Mouse (Mus musculus) stomach, postnatal 0 days (tissue): Measurements from ENCODE around the gene Nt5dc3. TPM values are rescaled to one million over a fixed set of nuclear protein-coding genes. Genes with fewer than 3 reads are reported as not detected.

ENCODE experiments used
- ATAC-seq: fragments of 200-750 bp; cut with Nextera tagmentation; 2 replicates; pipeline ENCODE4 v1.8.0; 2017; ENCODE audit not compliant: low FRiP score, low TSS enrichment
- DNase-seq: peaks from one replicate; pipeline ENCODE4 v3.0.0-alpha.2; 2016; ENCODE audit warnings: low spot score
- H3K27ac ChIP-seq: fragments of 300-500 bp; sonication (generic); replicated peaks from 2 replicates; pipeline ENCODE4 v1.5.1; 2014; ENCODE audit warnings: mild to moderate bottlenecking, control low read depth
- H3K27me3 ChIP-seq: fragments of 300-500 bp; sonication (generic); 2 replicates; pipeline ENCODE4 v1.6.1; 2014; ENCODE audit warnings: low read length; ENCODE audit not compliant: control insufficient read depth, insufficient read depth
- H3K36me3 ChIP-seq: fragments of 300-500 bp; sonication (generic); 2 replicates; pipeline ENCODE4 v1.6.1; 2014; ENCODE audit warnings: low read length, mixed read lengths; ENCODE audit not compliant: control insufficient read depth, insufficient read depth
- H3K4me1 ChIP-seq: fragments of 300-500 bp; sonication (generic); replicated peaks from 2 replicates; pipeline ENCODE4 v1.6.1; 2014; ENCODE audit warnings: antibody characterized with exemption; ENCODE audit not compliant: control insufficient read depth, insufficient read depth
- H3K4me2 ChIP-seq: fragments of 300-500 bp; sonication (generic); replicated peaks from 2 replicates; pipeline ENCODE4 v1.6.1; 2014; ENCODE audit warnings: low read depth, mild to moderate bottlenecking, control low read depth, moderate library complexity
- H3K4me3 ChIP-seq: fragments of 300-500 bp; sonication (generic); 2 replicates; pipeline ENCODE4 v1.5.1; 2014; ENCODE audit warnings: low read depth, low read length, control low read depth
- H3K9ac ChIP-seq: fragments of 300-500 bp; sonication (generic); 2 replicates; pipeline ENCODE4 v1.6.1; 2014; ENCODE audit warnings: mild to moderate bottlenecking, low read length, control low read depth, mixed read lengths
- H3K9me3 ChIP-seq: fragments of 300-500 bp; sonication (generic); 2 replicates; pipeline ENCODE4 v1.6.1; 2016; ENCODE audit warnings: low read length; ENCODE audit not compliant: control insufficient read depth
- CTCF ChIP-seq: IDR thresholded peaks from 2 replicates; pipeline ENCODE4 v1.5.1; 2016; ENCODE audit warnings: antibody characterized with exemption, low read depth, mild to moderate bottlenecking, moderate library complexity
- EP300 ChIP-seq: optimal IDR thresholded peaks from 2 replicates; pipeline ENCODE3; 2016; ENCODE audit warnings: antibody characterized with exemption
- WGBS: fragments of 180-500 bp; shearing (Covaris S2); extraction: QIAGEN DNeasy Blood & Tissue Kit; methylation state at CpG from one replicate; pipeline ENCODE4 v1.1.7; 2014; 5-methylcytosine and 5-hydroxymethylcytosine counted together
- polyA plus RNA-seq: library from polyadenylated mRNA; unstranded; fragments of >200 nt; fragmentation: Nextera tagmentation; extraction: Ambion mirVana; gene quantifications from 2 replicates; pipeline ENCODE4 v1.2.1, GENCODE M21; 2015

The Nt5dc3 gene
- polyA plus RNA-seq, 1 experiment from 2014 or later = 1.2 TPM

DNA sequence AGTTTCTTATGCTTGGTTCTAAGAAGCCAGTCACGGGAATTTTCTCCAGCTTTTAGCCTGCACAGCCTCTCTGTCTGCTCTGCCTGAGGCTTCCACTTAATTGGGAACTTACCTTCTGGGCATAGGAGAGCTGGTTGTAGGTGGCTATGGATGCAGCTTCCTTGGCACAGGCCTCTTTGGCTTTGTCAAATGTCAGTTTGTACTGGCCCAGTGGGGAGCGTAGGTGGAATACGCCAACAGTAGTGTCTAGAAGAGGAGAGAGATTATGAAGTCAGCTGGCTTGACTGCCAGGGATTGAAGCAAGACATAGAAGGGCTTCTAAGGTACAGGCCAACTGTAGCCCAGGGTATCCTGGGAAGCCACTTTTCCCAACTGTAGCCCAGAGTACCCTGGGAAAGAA, 74.6 kb downstream of the Nt5dc3 start:
- 84% methylated on average over 3 of the region's 3 CpGs for WGBS

DNA sequence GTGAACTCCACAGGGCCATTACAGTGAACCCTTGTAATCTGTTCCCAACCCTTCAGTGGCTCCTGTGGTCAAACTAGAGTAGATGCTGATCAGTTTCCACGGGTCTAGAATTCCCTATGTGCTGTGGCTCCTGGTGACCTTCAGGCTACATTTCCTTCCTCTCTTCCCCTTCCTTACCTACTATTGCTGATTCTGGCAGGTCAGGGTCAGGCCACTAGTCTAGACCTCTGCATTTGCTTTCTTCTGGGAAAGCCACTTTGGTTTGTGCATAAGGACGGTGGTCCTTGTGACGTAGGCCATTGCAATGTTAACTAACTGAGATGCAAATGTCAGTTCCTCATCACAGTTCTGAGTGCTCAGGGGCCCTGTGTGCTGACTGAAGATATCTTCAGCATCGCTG, 81.6 kb downstream of the Nt5dc3 start:
- 79% methylated on average over 4 of the region's 4 CpGs for WGBS
- H3K4me2 ChIP-seq = no peak overlapping the region
- no peak overlapping the region for H3K9ac ChIP-seq
- no peak overlapping the region for H3K27ac ChIP-seq
- no peak for TF ChIP-seq CTCF
- no peak for TF ChIP-seq EP300
- ATAC-seq = no peak
- DNase-seq = no peak
- H3K27me3 ChIP-seq = no peaks in the 10 kb centered on the region
- H3K36me3 ChIP-seq = no peaks in the 10 kb centered on the region
- H3K4me1 ChIP-seq = no peaks in the 10 kb centered on the region
- no peak overlapping the region for H3K4me3 ChIP-seq
- no peaks in the 10 kb centered on the region for H3K9me3 ChIP-seq

More for the DNA sequence above, 74.6 kb downstream of the Nt5dc3 start:
- no peak overlapping the region for H3K27ac ChIP-seq
- ATAC-seq (no peak), DNase-seq (no peak)
- H3K4me3 ChIP-seq = no peak overlapping the region
- H3K9ac ChIP-seq = no peak overlapping the region
- no peak overlapping the region for H3K4me2 ChIP-seq
- H3K36me3 ChIP-seq = no peaks in the 10 kb centered on the region
- H3K9me3 ChIP-seq = no peaks in the 10 kb centered on the region
- H3K4me1 ChIP-seq = no peaks in the 10 kb centered on the region
- TF ChIP-seq EP300 (no peak), CTCF (no peak)
- no peaks in the 10 kb centered on the region for H3K27me3 ChIP-seq

DNA sequence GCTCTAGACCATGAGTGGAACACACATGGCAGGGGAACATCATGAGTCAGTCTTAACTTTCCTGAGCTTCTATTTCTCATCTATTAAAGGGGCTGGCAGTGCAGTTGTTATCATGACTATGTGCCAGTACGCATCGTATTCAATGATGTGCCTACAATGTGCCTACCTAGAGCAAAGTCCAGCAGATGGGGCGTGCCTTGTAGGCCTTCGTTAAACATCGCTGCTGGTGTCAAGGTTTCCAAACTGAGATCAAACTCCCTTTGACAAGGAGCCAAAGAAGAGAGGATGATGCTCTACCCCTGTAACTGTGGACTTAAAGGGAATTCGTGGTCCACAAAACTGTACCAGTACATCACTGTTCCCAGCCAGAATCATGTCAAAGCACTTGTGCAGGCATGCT, 83.7 kb downstream of the Nt5dc3 start:
- Histone ChIP-seq H3K4me2 (no peak overlapping the region), H3K9ac (no peak overlapping the region), H3K27me3 (no peaks in the 10 kb centered on the region), H3K27ac (no peak overlapping the region), H3K4me1 (no peaks in the 10 kb centered on the region), H3K9me3 (no peaks in the 10 kb centered on the region), H3K4me3 (no peak overlapping the region), H3K36me3 (no peaks in the 10 kb centered on the region)
- no peak for TF ChIP-seq EP300
- TF ChIP-seq CTCF = no peak
- no peak for ATAC-seq
- DNase-seq = no peak
- WGBS = 88% methylated on average over 6 of the region's 6 CpGs

DNA sequence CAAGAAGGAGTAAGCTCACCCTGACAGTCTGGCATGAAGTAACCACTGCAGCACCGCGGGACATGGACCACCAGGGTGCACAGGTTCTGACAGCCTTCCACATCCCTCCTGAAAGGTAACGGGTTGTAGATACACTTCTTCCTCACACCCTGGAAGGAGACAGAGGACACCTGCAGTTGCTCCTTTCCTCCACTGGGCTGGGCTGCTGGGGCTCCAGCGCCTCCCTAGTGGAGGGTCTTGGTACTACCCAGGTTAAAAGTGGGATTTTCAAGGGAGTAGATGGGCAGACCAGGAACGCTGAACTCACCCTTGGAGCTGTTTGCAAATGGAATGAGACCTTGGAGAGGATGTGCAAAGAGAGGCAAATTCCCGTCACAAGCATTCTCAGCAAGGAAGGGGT, 84.6 kb downstream of the Nt5dc3 start:
- Histone ChIP-seq H3K4me3 (no peak overlapping the region), H3K9ac (no peak overlapping the region), H3K4me2 (no peak overlapping the region), H3K27me3 (no peaks in the 10 kb centered on the region), H3K36me3 (no peaks in the 10 kb centered on the region), H3K9me3 (no peaks in the 10 kb centered on the region), H3K27ac (no peak overlapping the region), H3K4me1 (no peaks in the 10 kb centered on the region)
- DNase-seq (no peak), ATAC-seq (no peak)
- WGBS = 92% methylated on average over 6 of the region's 6 CpGs
- no peak for TF ChIP-seq EP300
- TF ChIP-seq CTCF = peak; percentile 49

DNA sequence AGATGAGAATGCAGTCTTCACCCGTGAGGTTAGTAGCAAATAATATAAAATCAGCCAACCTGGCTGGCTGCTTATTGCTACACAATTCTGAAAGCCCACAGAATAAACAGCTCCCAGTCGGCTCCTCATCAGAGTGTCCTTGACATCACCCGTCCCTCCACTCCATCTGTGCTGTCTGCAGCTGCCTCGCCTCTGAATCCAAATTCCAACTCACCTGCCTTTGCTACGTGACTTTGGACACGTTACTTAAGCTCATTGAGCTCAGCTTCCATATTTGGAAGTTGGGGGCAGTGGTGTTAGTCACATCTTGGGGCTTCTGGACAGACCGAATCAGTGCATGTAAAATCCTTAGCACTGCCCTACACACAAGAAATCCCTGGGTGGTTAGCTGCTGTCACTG, 93.3 kb downstream of the Nt5dc3 start:
- WGBS = 56% methylated on average over 7 of the region's 7 CpGs
- Histone ChIP-seq H3K4me2 (no peak overlapping the region), H3K9me3 (no peaks in the 10 kb centered on the region), H3K27ac (no peak overlapping the region), H3K36me3 (no peaks in the 10 kb centered on the region), H3K9ac (no peak overlapping the region), H3K27me3 (no peaks in the 10 kb centered on the region), H3K4me3 (no peak overlapping the region), H3K4me1 (no peaks in the 10 kb centered on the region)
- no peak for ATAC-seq
- DNase-seq = no peak
- TF ChIP-seq CTCF (no peak), EP300 (no peak)

DNA sequence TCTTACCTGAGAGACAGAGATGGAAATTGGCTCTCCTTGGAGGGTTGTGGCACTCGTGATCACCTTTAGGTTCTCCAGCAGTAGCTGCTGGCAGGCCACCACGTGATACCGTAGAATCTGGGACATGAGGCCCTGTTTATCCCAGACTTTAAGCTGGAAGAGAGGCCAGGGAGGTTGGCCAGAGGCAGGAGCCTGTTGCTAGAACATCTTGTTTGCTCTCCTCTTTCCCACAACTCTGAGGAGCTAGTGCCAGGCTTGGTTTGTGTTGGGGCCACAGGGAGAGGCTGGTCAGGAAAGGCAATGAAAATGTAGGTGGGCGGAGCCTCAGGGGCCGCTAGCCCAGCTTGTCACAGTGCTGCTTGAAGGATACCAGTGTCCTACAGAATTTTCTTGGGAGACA, 93.8 kb downstream of the Nt5dc3 start:
- Histone ChIP-seq H3K9ac (no peak overlapping the region), H3K4me3 (no peak overlapping the region), H3K36me3 (no peaks in the 10 kb centered on the region), H3K27me3 (no peaks in the 10 kb centered on the region), H3K27ac (no peak overlapping the region), H3K4me1 (no peaks in the 10 kb centered on the region), H3K9me3 (no peaks in the 10 kb centered on the region), H3K4me2 (no peak overlapping the region)
- 59% methylated on average over 5 of the region's 5 CpGs for WGBS
- ATAC-seq (no peak), DNase-seq (no peak)
- no peak for TF ChIP-seq CTCF
- TF ChIP-seq EP300 = no peak
